ENCODE assay signal across 20 mouse cellular contexts in the genomic region with DNA sequence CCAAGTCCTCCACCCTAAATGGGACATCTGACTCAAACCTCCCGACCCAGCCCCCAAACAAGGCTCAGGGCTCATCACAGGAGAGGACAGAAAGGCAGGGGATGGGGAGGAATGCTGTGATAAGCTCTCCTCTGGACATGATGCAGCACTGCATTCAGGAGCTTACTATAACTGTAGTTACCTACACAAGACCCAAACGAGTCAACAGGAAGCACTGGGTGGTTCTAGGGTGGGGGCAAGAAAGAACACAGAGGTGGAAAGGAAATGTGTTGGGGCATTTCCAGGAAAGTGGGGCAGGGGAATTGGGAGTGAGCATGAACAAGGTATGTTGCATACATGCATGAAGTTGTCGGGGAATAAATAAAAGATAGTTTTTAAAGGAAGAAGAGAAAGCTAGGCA. TPM values are rescaled to one million over a fixed set of nuclear protein-coding genes. Genes with fewer than 3 reads are reported as not detected.
"Had no signal": no experiment of that assay in that cellular context is flagged by ENCODE, and none has a peak within 500 bp of the region (broad histone marks: within the 10 kb centered on the region; RNA-seq: fewer than 3 reads in every experiment).

No protein-coding gene starts in this region.

- H3K9ac ChIP-seq: lung, embryonic 14.5 days; midbrain, embryonic 12.5 days; neural tube, embryonic 12.5 days had no signal

- ATAC-seq: midbrain, embryonic 16.5 days had no signal

- H3K4me3 ChIP-seq: midbrain, embryonic 10.5 days; midbrain, embryonic 12.5 days; myocyte; neural tube, embryonic 12.5 days had no signal

- H3K27me3 ChIP-seq: neural tube, embryonic 12.5 days had no signal

- H3K4me1 ChIP-seq: midbrain, embryonic 10.5 days; midbrain, embryonic 12.5 days; neural tube, embryonic 12.5 days had no signal

- H3K36me3 ChIP-seq: midbrain, embryonic 10.5 days; midbrain, embryonic 12.5 days; neural tube, embryonic 12.5 days had no signal

- H3K4me2 ChIP-seq: lung, embryonic 14.5 days; midbrain, embryonic 12.5 days; neural tube, embryonic 12.5 days had no signal

- H3K27ac ChIP-seq: midbrain, embryonic 10.5 days; midbrain, embryonic 12.5 days; neural tube, embryonic 12.5 days had no signal

- DNase-seq: lung, adult 18-20 months; lung, embryonic 14.5 days; lung, postnatal 10 days; lung, postnatal 4 days; midbrain, embryonic 14.5 days; retina, postnatal 1 day; right cerebral cortex, adult 18-20 months; right cerebral cortex, postnatal 25 days; right cerebral cortex, postnatal 4 days; spleen, adult 18-20 months; thymus, adult 2 months; thymus, postnatal 25 days; thymus, postnatal 4 days had no signal

- H3K9me3 ChIP-seq: midbrain, embryonic 10.5 days; midbrain, embryonic 12.5 days; neural tube, embryonic 12.5 days had no signal

RNA-seq across cellular contexts. Expression of a gene that starts 11.5 kb away (rescaled TPM):
- total RNA-seq: megakaryocyte, adult 5-6 weeks; megakaryocyte-erythroid progenitor cell, adult 5-6 weeks had no signal
